Mouse (Mus musculus) macrophage (primary cell): ENCODE data around the gene Kif1c. TPM values are rescaled to one million over a fixed set of nuclear protein-coding genes. Genes with fewer than 3 reads are reported as not detected.
A peak's percentile ranks its signal among the peaks of the same experiment; 100 is the strongest.

ENCODE experiments used
- H3K27ac ChIP-seq: fragments of 350-480 bp; formaldehyde crosslinking; 2 replicates; pipeline ENCODE4 v1.9.0; 2021
- H3K36me3 ChIP-seq: fragments of 350-480 bp; formaldehyde crosslinking; 2 replicates; pipeline ENCODE4 v1.9.0; 2021; ENCODE audit errors: inconsistent target
- H3K4me3 ChIP-seq: fragments of 350-480 bp; formaldehyde crosslinking; 2 replicates; pipeline ENCODE4 v1.9.0; 2021; ENCODE audit errors: inconsistent target
- H3K79me2 ChIP-seq: fragments of 350-480 bp; formaldehyde crosslinking; 2 replicates; pipeline ENCODE4 v1.9.0; 2021; ENCODE audit errors: inconsistent target
- WGBS: methylation state at CpG from one replicate; pipeline ENCODE4 v1.1.7; 2026; ENCODE audit warnings: inconsistent platforms; ENCODE audit not compliant: missing documents; 5-methylcytosine and 5-hydroxymethylcytosine counted together
- polyA plus RNA-seq: library from polyadenylated mRNA; stranded (reverse); fragments of 250-400 nt; gene quantifications from 3 replicates; pipeline ENCODE4 v1.2.4, GENCODE M21; 2018; ENCODE audit warnings: inconsistent platforms
- total RNA-seq, 78 experiments: library from RNA; depleted of rRNA; stranded (reverse); fragments of 250-400 nt; gene quantifications; 1 replicate in 9 of 78; 2 replicates in 24 of 78; 3 replicates in 43 of 78; 4 replicates in 2 of 78; pipeline ENCODE4 v1.2.4; 2018; ENCODE audit warnings: inconsistent platforms in 56 of 78

Gene Kif1c
- 100 to 1,000 TPM in 6 of 26 experiments, 10 to 100 TPM in 20; 31.0 to 191 (median 81.2) TPM for total RNA-seq (2018; cell fraction: chromatin; rRNA removed)
- 10 to 100 TPM; 53.9 to 92.7 (median 74.4) TPM for total RNA-seq (2018; cell fraction: cytosol; rRNA removed)
- total RNA-seq (2018; cell fraction: nucleus; rRNA removed): 100 to 1,000 TPM in 2 of 26 experiments, 10 to 100 TPM in 24; 40.8 to 102 (median 70.2) TPM
- polyA plus RNA-seq: 60.6 to 75.9 TPM (median 62.3 TPM) in 3 replicates

DNA sequence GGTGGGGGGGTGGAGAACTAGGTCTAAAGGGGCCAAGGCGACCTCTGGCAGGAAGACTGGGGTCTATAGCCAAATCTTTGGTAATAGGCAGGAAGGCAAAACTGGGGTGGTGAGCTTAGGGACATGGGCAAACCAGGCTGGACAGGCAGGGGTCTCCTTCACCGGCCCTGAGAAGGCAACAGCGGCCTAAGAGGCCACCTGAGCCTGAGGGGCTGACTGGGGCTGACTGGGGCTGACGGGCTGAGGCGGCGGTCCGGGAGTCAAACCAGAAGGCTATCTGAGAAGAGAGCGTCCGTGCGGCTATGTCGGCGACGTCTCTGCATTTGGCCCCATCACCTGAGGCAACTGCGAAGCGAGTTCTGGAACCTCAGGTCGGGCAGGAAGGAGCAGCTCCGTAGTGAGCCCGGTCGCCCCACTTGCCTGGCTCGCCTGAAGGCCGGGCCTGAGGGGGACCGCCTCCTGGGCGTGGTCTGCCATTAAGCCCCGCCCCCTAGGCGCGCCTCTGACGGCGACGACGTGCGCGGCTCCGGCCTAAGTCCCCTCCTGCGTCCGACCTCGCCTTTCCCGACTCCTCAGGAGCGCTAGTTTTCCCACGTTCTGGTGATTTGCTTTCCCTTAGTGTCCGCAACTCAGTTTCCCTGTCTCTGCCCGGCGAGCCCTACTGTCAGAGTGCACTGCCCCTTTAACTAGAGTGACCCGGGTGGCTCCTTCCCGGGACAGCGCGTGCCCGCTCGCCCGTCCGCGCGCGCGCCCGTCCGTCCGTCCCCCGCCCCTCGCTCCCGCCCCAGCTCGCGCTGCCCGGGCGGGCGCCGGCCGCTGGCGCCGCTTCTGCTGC is at the start of gene Kif1c, which contains the start of gene Inca1:
Kif1c (plus strand) TSS at position 827 of the 835 bp plus-strand sequence.
Inca1 (minus strand) TSS at position 434 of the 835 bp plus-strand sequence.
- peak within 1 kb of the TSS; percentile 90 for H3K4me3 ChIP-seq
- peaks cover 36% of the 10 kb centered on the region for H3K79me2 ChIP-seq
- H3K27ac ChIP-seq: peak within 1 kb of the TSS; percentile 64
- H3K36me3 ChIP-seq: peaks cover 19% of the 10 kb centered on the region
- 4% methylated on average over 46 of the region's 69 CpGs for WGBS

DNA sequence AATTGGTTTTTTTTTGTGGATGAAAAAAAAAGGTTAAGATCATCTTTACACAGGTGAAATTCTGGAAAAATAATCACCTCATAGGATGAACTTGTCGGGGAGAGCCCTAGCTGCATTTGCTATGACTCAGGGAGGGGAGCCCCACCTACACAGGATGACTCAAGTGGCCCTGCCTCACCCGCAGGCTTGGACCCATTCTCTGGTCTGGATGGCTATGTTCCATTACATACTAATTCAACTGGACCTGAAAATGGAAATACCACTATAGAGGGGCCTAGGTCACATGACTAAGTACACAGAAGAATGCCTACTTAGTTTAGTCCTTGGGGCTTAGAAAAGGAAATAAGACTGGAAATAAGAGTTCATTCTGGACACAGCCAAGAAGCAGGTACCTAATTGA is 49.0 kb upstream of the Kif1c start:
- Histone ChIP-seq H3K79me2 (peaks cover 71% of the 10 kb centered on the region), H3K4me3 (peak overlapping the region; percentile 79; the same call in 1 of the 2 replicates), H3K27ac (peak overlapping the region; percentile 96), H3K36me3 (peaks cover 24% of the 10 kb centered on the region; the same call in 1 of the 2 replicates)
- WGBS: 21% methylated on average over 2 of the region's 2 CpGs

DNA sequence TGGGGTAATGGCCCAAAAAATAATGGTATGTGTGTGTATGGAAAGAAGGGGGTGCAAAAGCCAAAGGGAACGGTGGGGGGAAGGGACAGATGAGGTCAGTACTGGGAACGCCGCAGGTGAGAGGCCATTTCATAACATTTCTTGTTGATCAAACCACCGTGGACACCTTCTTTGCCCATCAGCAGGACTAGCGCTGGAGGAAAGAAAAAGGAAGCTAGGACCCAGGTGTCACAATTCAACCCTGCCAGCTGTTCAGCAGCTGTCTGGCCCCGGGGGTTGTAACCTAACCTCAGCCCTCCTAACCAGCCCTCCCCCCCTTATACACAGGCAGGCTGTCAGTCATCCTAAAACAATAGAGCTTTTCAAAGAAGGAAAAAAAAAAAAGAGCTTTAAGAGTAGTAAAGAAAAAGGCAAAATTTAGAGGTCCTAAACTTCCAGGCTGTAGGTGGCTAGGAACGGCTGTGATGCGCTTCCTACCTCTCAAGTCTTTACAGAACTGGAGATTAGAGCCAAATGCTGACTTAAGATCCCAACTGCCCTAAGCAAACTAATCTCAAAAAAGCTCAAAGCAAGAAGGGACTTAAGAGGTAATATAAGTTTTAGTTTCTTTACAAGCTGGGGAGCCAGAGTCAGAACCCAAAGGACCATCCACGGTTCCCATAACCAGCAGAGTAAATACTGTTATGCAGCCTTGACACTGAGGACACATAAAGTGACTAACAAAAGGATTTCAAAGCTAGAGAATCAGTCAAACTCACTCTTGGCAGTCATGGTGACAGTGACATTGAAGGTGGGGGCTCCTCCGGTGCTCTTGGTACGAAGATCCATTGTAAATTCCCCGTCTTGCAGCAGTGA is 48.1 kb upstream of the Kif1c start:
- Histone ChIP-seq H3K79me2 (peaks cover 68% of the 10 kb centered on the region), H3K36me3 (peaks cover 24% of the 10 kb centered on the region; the same call in 1 of the 2 replicates), H3K27ac (peak overlapping the region; percentile 96), H3K4me3 (peak overlapping the region; percentile 79)
- WGBS: 24% methylated on average over 12 of the region's 12 CpGs

DNA sequence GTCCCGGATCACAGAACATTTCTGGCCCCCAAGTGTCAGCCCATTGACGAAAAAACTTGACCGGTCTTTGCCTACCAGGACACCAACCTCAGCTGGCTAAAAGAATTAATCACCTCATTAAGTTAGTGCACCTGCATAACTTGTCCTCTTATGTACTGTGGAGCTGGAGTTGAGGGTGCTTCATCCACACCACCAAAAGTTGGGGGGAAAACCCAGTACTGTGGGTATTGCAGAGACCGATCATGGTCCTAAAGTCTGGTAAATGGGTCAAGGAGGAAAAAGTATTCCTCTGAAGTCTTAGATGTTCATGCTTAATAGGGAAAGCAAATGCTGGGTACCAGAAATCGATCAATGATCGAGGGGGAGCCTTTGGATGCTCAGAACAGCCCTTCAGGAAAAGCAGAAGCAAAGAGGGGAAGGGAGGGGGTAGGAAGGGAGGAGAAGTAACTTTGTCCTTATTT is 47.4 kb upstream of the Kif1c start:
- Histone ChIP-seq H3K27ac (peak overlapping the region; percentile 96), H3K79me2 (peaks cover 63% of the 10 kb centered on the region), H3K36me3 (peaks cover 24% of the 10 kb centered on the region; the same call in 1 of the 2 replicates), H3K4me3 (peak overlapping the region; percentile 79)
- WGBS: 14% methylated on average over 6 of the region's 6 CpGs

DNA sequence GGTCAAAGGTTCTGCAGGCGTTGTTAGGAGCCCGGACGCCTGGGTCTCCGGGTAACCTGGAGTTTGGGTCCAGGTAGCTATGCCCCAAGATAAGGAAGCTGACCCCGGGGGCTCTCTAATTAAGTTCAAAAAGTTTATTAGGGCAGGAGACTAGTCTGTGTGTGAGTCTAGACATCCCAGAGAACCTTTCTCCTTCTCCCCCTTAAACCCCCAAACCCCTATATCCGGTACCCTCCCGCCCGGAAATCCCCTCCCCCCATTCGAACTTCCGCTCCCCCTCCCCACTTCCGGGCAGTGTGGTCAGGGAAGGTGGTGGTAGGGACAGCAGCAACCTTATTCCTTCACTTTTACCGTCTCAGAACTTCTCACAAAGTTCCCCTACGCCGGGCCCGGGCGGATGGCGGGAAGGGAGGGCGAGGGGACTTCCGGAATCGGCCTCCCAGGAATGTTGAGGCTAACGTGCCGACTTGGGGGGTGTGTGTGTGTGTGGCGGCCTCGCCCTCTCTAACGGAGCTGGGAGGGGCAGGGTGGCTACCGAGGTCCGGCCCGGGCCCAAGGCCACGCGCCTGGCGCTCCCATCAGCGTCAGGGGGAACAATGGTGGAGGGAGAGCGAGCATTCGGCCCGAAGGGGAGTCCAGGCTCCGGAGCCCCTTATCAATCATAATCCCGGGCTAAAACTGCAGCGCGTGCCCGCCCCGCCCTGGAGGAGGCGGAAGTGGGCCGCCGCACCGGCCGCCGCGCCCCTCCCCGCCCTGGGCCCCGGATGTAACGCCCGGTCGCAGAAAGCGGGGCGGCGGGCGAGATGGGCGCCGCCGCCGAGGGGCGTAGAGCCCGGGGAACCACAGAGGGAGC is 46.8 kb upstream of the Kif1c start:
- Histone ChIP-seq H3K79me2 (peaks cover 56% of the 10 kb centered on the region), H3K36me3 (peaks cover 24% of the 10 kb centered on the region; the same call in 1 of the 2 replicates), H3K4me3 (peak overlapping the region; percentile 79), H3K27ac (peak overlapping the region; percentile 96)
- under 1% methylated on average over 51 of the region's 63 CpGs for WGBS

DNA sequence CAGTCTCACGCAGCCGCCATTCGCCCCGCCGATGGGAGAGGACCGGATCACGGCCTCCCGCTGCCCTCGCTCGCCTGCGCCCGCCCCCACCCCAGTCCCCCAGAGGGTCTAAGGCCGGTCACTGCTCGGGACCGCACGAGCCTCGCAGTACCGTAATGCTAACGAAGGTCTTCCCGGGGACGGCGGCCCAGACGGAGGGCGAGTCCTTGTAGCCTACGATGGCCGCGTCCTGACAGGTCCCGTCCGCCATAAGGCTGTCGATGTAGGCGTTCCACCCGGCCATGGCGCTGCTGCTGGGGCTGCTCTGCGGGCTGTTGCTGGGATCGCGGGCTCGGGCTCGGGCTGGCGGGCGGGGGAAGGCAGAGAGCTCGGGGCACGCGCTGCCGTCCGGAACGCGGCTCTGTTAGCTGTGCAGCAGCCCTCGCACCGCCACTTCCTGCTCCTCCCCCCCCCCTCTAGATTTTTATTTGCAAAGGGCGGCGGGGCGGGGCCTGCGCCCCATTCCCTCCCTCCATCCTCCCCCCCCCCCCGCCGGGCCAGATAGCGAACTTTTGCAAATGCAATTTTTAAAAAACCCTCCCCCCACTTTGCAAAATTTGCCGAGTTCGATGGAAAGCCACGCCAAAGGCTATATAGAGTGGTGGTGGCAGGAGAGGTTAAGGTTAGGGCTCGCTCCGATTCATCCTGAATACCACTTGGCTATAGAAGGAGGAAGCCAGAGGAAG is 46.0 kb upstream of the Kif1c start, which contains the start of gene Pfn1:
Pfn1 (minus strand) TSS at position 447 of the 725 bp plus-strand sequence.
- under 1% methylated on average over 57 of the region's 61 CpGs for WGBS
- Histone ChIP-seq H3K79me2 (peaks cover 48% of the 10 kb centered on the region), H3K27ac (peak within 1 kb of the TSS; percentile 96), H3K4me3 (peak within 1 kb of the TSS; percentile 79), H3K36me3 (peaks cover 19% of the 10 kb centered on the region; the same call in 1 of the 2 replicates)

DNA sequence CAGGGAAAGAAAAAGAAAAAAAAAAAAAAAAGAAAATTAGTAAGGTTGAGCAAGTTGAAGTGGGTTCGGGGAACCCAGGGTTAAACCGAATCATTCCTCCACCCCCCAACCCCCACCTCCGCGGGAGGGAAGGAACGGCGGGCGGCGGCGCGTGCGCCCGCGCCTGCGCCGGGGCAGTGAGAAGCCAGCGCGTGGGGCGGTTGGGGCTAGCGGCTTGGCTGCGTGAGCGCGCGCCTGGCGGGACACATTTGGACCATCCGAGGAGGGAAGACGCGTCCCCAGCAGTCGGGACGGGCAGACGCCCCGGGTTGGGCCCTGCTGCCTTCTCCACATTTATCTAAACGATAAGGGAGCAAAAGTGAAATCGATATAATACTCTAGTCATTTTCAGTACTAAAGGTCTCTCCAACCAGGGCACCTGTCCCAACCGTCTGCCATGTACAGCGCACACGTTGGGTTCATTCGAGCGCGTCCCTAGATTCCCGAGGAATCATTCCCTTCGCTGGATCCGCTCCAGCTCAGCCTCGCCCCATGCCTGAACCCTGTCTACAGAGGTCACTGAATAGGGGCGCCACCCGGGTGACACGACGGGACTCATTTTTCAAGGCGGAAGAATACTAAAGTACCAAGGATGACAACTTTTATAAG is 45.3 kb upstream of the Kif1c start:
- under 1% methylated on average over 45 of the region's 48 CpGs for WGBS

DNA sequence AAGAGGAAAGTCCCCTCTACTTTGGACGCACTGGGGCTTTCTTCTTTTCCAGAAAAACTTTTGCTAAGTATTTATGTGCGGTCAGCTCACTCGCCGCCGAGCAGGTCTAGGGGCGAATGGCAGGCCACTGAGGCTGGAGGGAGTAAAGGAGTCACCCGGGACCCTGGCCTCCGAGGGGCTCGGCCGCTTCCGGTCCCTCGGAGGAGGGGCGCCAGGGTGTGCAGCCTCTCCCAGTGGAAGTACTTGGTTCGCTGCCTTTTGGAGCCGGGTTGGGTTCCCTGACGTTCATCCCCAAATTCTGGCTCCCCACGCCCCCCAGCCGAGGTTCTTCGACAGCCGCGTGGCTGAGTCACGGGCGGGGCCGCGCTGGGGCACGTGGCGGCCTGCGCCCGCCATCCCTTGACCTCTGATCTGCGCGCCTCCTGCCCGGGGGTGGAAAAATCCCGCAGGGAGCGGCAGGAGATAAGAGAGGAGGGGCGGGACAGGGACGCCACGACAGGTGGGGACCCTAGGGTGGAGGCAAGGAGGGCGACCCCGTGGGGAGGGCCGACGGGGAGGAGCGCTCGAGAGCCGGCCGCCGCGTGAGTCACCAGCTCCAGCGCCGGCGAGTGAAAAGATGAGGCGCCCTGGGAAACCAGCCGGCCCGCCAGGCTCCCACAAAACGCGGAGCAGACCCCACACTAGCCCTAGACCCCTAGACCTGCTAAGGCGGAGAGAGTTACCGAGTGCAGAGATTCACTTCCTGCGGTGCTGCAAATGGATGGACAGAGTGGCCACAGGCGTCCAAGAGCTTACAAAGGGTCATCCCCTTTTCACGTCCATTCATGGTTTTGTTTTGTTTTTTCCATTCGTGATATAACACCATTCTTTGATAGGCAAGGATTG is 44.5 kb upstream of the Kif1c start:
- peaks cover 11% of the 10 kb centered on the region; the same call in 1 of the 2 replicates for H3K36me3 ChIP-seq
- H3K79me2 ChIP-seq: peaks cover 34% of the 10 kb centered on the region
- 4% methylated on average over 61 of the region's 61 CpGs for WGBS
- H3K27ac ChIP-seq: peak overlapping the region; percentile 96
- H3K4me3 ChIP-seq: peak overlapping the region; percentile 47

More for the DNA sequence above, 45.3 kb upstream of the Kif1c start:
- Histone ChIP-seq H3K4me3 (peak overlapping the region; percentile 79), H3K36me3 (peaks cover 12% of the 10 kb centered on the region; the same call in 1 of the 2 replicates), H3K79me2 (peaks cover 41% of the 10 kb centered on the region), H3K27ac (peak overlapping the region; percentile 96)

DNA sequence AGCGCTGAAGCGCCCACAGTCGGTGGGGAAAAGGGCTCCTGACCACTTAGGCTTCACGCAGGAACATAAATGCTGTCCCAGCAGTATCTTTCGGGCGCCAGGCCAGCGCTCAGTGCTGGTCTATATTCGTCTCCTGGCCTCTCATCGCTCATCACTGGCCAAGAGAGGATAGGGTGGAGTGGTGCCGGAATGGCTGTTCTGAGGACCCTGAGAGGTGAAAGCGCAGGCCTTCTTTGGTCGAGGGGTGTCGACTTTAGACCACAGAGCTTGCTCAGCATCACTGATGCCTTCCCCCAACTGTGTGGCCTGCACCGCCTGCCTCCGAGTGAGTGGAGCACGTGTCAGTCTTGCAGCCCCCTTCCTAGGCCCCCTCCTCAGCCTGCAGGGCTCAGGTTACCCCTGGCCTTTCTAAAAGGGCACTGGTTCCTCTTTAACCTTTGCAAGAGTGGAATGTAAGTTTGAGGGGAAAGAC is 43.9 kb upstream of the Kif1c start:
- Histone ChIP-seq H3K27ac (peak overlapping the region; percentile 96), H3K79me2 (peaks cover 27% of the 10 kb centered on the region), H3K36me3 (peaks cover 11% of the 10 kb centered on the region; the same call in 1 of the 2 replicates), H3K4me3 (peak overlapping the region; percentile 47)
- 63% methylated on average over 16 of the region's 16 CpGs for WGBS

DNA sequence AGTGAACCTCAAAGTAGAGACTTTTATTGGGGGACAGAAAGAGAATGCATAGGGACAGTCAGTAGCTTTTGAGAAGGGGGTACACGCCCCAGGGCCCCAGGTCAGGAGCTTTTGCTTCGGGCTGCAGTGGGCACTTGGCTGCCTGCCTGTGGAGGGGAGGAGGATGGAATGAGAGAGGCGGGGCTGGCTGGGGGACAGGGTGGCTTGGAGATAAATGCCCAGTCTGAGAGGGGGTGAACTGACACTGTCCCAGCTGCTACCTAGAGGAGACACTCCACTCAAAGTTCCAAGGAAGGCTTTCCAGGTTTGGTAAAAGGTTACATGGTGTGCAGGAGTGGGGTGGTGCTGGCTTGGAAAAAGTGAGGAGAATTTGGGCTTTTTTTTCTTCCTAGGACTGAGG is 43.4 kb upstream of the Kif1c start, which contains the start of gene Eno3:
Eno3 (plus strand) TSS at position 239 of the 400 bp plus-strand sequence.
- Histone ChIP-seq H3K36me3 (peaks cover 9% of the 10 kb centered on the region; the same call in 1 of the 2 replicates), H3K27ac (peak within 1 kb of the TSS; percentile 96), H3K4me3 (peak within 1 kb of the TSS; percentile 47), H3K79me2 (peaks cover 22% of the 10 kb centered on the region)
- WGBS: 75% methylated on average over 3 of the region's 3 CpGs

DNA sequence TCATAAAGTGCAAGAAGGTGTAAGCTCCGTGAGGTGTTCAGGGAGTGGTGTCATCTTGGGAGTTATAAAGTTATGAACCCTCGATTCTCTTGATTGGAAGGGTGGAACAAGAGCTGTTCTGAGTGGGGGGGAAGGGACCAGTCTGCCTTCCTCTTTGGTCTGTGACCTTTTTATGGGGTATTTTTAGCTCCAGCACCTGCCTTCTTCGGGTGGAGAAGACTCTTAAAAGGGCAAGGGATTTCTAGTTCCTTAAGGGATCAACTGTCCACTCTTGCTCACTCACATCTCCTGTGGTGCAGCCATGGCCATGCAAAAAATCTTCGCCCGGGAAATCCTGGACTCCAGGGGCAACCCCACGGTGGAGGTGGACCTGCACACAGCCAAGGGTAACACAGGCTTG is 42.8 kb upstream of the Kif1c start:
- H3K79me2 ChIP-seq: peaks cover 16% of the 10 kb centered on the region
- H3K36me3 ChIP-seq: peaks cover 3% of the 10 kb centered on the region; the same call in 1 of the 2 replicates
- no peak overlapping the region for H3K27ac ChIP-seq
- 76% methylated on average over 6 of the region's 6 CpGs for WGBS
- no peak overlapping the region for H3K4me3 ChIP-seq
